Mouse (Mus musculus) telencephalon, adult 2 months (tissue): Measurements from ENCODE around the gene Idh3g.
A peak's percentile ranks its signal among the peaks of the same experiment; 100 is the strongest.
"Not testable (repeated sequence)": the region's sequence is repeated elsewhere in the genome, so short reads cannot be mapped to it uniquely, and the experiment has no call there.

Experiments
- DNase-seq: peaks from one replicate; pipeline ENCODE4 v3.0.0-alpha.2; 2011; ENCODE audit warnings: low read depth, low spot score

Idh3g gene

DNA sequence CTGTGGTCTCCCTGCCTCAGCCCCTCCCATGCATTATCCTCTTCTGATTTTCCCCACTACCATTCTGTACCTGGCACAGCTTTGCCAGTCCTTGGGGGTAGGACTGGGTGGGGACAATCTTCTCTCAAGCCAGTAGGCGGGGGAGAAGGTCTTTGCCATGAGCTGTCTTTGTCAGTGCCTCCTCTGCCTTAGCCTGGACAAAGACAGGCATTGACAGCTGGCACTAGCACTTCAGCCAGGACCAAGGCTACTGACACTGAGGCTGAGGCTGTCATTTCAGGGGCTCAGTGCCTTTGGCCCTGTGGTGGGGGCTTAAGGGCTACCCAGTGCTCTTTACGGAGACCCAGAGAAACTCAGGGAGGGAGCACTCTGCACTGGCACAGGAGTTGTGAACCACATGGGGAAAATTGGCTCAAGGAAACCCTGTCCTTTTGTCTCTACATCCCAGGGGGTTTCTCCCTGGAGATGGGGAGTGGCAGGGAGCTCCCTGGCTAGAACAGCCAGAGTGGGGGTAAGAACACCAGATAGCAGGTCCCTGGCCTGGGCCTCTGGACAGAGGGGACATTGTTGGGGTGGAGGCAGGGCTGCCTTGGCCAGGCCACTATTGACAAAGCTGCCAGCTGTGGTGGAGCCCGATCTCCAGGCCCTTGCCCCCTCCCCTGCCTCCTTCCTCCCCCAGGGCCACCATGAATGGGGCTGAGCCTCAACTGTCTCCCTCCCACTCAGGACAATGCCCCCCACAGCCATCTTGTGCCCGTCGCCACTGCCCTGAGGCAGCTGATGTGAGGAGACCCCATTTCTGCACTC, 30.2 kb downstream of the Idh3g start, which contains the start of gene Plxnb3:
Gene Plxnb3, plus strand, starts transcription at position 757 of the 807 bp plus-strand sequence.
- DNase-seq = peak; percentile 38

DNA sequence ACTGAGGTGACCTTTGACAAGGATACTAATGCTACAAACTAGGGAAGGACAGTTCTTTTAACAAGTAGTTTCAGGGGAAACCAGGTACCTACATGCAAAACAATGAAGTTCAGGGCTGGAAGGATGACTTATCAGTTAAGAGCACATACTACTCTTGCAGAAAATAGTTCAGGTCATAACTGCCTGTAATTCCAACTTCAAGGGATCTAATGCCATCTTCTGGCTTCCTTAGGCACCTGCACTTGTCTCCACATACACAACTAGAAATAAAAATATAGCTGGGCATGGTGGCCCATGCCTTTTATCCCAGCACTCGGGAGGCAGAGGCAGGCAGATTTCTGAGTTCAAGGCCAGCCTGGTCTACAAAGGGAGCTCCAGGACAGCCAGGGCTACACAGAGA, 37.7 kb downstream of the Idh3g start:
- no peak for DNase-seq

DNA sequence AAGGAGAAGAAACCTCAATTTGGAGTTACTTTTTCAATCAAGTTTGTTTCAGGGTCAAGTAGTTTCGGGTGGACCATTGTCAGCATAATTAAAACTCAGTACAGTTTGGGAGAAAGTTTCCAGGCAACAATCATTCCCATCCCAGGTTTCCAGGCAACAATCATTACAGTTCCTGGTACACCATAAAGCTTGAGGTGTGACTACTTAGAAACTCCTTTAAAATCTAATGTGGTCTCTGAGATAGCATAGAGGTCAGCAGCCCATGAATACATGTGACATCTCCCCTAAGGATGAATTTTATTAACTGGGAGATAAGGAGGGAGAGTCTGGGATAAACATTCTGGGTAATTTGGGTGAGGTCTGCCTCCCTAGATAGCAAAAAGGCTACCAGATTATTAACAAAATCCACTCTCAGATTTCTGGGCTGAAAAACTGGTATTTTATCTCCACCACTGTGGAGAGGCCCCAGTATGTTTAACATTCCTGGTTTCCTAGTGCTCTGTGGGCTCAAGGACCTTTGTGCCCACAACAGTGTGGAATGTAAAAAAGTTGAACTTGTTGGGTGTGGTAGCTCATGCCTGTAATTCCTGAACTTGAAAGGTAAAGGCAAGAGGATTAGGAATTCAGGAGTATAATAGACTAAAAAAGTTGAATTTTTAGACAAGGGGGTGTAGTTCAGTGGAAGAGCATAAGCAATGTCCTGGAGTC, 41.8 kb downstream of the Idh3g start:
- DNase-seq = no peak

DNA sequence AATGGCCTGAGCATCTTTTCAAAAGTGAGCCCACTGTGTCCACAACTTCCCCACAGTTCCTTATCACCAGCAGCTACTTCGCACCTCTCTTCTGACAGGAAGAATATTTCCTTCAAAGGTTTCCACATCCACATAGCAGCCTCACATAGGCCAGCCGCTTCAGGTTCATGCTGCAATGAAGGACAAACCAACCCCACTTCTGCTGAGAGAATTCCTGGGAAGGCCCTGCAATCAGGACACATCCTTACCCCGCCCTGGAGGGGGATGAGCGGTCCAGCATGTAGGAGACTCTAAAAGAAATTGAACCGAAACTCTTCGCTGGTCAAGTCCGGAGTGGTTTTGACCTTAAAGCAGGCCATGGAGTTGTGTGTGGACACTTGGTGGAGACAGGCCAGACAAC, 46.9 kb downstream of the Idh3g start:
- not testable (repeated sequence) for DNase-seq

DNA sequence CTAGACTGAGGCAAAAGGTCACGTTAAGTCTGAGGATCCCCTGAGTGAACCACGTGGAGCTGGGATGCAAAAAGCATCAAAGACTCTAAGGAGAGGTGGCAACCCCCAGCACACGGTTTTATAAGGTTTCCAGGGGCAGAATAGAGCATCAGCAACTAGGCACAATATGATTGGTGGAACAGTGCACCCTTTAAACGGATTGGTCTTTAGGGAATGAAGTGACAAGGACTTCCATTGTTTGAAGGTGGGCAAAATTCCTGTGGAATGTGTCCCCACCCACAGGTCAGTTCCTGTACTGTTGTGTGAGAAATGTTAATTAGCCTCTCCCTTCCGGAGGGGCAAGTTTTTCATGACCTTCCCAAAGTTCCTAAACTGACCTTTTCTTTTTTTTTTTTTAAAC, 47.5 kb downstream of the Idh3g start:
- DNase-seq = no peak

DNA sequence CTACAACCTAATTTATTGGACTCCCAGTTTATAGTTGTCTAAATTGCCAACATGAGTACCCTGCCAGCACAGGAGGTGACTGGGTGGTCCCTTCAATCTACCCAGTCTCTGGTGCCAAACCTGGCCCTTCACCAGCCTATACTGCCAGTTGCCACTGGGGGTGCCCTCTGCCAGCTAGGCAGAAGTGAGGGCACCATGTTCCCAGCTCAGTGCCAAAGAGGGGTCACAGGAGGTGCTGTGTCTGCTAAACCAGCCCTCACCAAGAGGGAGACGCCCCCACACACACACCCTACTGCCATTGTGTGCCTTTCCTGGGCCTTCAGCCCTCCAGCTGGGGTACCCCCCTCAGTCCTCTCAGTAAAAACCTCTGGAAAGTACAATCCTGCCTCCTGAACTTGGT, 48.5 kb downstream of the Idh3g start:
- no peak for DNase-seq

DNA sequence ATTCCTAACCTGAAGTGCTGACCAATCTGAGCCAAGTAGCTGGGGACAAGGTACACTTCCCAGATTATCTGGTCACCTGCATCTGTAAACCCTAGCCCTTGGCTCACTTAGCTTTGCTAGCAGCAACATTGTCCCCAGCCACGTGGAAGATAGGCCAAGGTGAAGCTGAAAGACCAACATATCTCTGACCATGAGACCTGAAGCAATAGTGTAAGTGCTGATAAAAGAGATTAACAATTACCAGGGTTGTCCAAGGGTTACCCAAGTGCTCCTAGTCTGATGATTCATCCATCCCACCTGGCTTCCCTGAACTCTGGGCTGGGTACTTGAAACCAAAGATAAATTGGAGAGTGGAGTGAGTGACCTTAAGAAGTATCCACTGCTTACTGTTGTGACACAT, 55.8 kb downstream of the Idh3g start:
- DNase-seq = no peak
